Mouse (Mus musculus): ENCODE measurements at regions not wholly inside any gene's neighbourhood (a gene's known extent, or its start where the extent isn't known, plus 50 kb on each side); places are given as distances from the start of the nearest gene placed in this dataset.
"Not testable (repeated sequence)": the region's sequence is repeated elsewhere in the genome, so short reads cannot be mapped to it uniquely, and the experiment has no call there.

- not testable (repeated sequence) for TF ChIP-seq POLR2A (IDR thresholded peaks at IDR 0.05; ENCODE audit: insufficient read length, low read depth); MAX (IDR thresholded peaks at IDR 0.05; ENCODE audit: low read depth); POLR2AphosphoS2 (IDR thresholded peaks at IDR 0.05; ENCODE audit: insufficient read length, low read depth); USF1 (IDR thresholded peaks at IDR 0.05; ENCODE audit: low read depth); E2F4 (IDR thresholded peaks at IDR 0.05; ENCODE audit: insufficient read depth); TCF12 (IDR thresholded peaks at IDR 0.05; ENCODE audit: insufficient read depth, poor library complexity, severe bottlenecking); MYOG (IDR thresholded peaks at IDR 0.05; ENCODE audit: control insufficient read depth in 1 of 3, insufficient read depth in 1 of 3, insufficient read length in 2 of 3, low read depth in 2 of 3); REST (IDR thresholded peaks at IDR 0.05; ENCODE audit: insufficient read depth, insufficient read length)
These were observed 106.8 kb upstream of the Arid1b start for GRCm38 (mm10) chr17:4887331-4887730.
